Mouse (Mus musculus): ENCODE data around the gene Snx32.
A peak's percentile ranks its signal among the peaks of the same experiment; 100 is the strongest.

The Snx32 gene

DNA sequence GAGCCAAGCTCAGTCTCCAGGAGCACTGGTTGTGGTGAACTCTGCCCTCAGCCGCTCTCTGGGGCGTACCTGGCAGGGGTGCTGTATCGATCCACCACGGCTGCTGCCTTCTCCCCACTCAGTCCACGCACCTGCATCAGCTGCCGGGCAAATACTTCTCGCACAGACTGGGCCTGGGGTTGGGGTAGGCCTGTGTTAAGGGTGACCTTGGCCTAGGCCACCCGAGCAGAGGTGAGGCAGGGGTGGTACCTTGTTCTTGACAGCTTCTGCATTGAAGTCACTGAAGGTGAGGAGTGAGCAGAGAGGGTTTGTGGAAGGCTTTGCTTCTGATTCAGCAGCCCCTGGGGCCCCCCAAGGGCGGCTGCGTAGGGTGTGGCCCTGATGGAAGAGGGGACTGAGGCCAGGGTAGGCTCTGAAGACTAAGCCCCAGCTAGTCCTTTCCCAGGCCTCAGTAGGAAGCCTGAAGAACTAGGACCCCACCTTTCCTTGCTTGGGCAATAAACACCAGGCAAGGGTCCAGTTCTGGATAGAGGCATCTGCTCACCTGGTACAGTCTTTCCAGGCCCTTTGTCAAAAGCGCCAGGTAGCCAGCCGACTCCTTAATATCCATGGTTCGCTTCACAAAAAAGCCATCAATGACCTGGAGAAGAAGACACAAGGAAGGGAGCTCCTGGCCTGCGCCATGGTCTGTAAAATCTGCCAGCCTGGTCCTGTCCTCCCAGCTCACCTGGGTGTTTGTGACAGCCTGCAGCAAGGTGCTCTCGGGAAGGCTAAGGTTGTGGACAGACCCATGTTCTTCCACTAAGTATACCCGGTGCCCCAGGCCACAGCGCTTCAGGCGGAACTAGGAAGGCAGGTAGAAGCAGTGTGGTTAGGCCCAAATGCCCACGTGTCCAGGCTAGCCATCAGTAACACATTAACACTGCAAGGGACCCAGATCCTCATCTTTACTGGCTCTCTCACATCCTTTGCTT, 26.7 kb downstream of the Snx32 start:
- no peak for DNase-seq (ENCODE audit: low spot score)

DNA sequence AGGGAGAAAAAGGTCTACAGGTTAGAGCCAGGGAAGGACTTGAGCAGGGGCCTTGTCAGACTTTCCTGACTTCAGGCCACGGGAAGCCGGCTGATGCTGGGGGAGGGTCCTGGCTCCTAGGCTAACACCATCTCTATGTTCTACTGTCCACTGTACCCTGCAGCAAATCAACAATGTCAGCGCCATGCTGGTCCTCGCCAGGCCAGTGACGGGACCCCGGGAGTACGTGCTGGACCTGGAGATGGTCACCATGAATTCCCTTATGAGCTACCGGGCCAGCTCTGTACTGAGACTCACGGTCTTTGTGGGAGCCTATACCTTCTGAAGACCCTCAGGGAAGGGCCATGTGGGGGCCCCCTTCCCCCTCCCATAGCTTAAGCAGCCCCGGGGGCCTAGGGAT, 28.9 kb downstream of the Snx32 start:
- no peak for DNase-seq (ENCODE audit: low spot score)

DNA sequence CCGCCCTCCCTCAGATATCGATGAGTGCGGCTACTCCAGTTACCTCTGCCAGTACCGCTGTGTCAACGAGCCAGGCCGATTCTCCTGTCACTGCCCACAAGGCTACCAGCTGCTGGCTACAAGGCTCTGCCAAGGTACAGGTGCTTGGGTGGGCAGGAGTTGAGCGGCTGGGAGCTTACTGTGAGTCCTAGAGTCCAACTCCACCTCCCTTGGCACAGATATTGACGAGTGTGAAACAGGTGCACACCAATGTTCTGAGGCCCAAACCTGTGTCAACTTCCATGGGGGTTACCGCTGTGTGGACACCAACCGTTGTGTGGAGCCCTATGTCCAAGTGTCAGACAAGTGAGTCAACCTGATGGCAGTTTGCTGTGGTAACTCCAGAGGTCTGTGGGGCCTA, 30.3 kb downstream of the Snx32 start:
- DNase-seq (ENCODE audit: low spot score): no peak

DNA sequence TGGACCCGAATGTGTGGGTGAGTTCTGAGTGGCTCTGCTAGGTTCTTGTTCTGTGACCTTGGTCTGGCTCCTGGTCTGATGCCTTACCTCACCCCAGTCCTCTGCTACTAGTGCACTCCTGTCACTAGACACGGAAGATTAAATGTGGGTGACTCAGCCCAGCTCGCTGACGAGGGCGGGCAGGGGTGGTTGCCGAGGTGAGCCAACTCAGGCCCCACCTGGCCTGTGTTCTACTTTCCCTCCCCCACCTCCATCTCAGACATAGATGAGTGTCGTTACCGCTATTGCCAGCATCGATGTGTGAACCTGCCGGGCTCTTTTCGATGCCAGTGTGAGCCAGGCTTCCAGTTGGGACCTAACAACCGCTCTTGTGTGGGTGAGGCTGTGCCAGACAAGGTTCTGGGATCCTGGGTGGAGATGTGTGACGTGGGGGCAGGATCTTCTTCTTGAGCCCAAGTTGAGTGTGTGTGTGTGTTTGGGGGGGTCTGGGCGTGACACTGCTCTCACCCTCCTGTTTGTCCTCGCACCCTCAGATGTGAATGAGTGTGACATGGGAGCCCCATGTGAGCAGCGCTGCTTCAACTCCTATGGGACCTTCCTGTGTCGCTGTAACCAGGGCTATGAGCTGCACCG, 32.6 kb downstream of the Snx32 start:
- DNase-seq (ENCODE audit: low spot score): no peak

DNA sequence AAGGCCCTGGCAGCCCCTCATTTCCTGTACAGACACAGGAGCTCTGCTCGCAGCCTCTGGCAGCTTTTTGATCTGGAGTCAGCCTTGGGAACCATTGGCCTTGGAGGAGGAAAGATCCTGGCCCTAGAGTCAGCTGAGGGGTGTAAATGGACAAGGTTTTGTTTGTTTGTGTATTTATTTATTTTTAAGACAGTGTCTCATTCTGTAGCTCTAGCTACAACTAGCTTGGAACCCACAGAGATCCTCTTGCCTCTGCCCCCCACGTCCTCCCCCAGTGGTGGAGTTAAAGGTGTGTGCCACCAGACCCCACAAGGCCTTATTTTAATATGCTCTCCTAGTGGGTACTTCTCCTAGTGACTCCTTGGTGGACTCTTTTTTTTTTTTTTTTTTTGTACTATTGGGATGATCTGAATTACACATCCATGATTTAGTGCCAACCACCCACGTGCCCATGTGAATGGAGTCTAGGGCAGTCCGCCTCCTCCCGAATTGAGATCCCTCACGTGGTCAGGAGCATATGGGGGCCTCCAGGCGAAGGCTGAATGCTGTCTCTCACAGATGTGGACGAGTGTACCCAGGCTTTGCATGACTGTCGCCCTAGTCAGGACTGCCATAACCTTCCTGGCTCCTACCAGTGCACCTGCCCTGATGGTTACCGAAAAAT, 33.2 kb downstream of the Snx32 start:
- DNase-seq (ENCODE audit: low spot score): no peak

DNA sequence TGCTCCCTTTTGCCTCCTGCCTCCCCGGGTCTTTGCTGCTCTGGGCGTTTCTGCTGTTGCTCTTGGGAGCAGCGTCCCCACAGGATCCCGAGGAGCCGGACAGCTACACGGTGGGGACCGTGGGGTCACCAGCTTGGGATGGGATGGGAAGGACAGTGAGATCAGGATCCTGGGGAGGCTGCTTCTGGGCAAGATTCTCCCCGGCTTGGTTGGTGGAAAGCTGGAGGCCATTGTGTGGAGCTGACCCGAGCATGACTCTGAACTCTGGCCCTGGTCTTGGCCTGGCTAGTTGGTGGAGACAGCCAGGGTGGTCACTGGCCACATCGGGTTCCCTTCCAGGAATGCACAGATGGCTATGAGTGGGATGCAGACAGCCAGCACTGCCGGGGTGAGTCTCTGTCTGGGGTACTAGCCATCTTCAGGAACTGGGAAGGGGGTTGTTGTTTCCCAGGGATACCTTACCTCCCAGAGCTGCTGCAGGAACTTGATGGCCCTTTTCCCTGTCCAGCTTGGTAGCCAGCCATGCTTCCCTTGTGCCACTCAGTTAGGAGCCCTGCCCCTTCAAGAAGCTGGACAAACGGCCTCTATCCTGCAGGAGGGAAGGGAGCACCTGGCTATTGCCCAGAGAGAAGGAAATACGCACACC, 35.1 kb downstream of the Snx32 start:
- peak; percentile 34 for DNase-seq (ENCODE audit: low spot score)

DNA sequence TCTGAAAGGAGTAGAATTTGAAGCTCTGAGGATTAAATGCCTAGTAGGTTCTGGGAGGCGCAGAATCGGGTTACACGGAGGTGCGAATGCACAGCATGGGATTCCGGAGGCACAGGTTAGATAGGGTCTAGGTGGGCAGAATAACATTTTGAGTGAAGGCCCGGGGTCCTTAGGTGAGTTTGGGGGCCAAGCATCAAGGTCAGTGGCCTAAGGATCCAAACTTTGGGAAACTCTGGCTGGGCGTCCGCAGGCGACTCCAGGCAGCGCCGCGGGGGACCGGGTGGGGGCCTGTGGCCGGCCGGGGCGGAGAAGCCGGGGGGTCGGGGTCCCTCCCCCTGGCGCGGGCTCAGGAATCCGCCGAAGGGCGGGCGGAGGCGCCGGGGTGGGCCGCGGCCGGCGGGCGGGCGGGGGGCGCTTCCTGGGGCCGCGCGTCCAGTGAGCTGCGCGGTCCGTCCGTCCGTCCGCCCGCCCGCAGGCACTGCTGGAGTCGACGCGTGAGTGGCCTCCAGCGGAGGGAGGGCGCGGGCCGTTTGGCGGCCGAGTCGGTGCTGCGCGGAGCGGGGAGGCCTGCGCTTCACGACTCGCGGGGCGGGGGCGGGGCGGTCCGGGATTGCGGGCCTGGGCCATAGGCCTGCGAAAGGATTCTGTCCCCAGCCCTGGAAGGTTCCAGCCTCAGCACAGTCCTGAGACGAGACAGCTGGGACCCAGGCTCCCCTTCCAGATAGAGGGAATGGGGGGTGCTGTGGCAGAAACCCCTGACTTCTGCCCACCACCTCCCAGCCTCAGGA, 35.9 kb downstream of the Snx32 start:
- peak; percentile 62 for DNase-seq (ENCODE audit: low spot score)

DNA sequence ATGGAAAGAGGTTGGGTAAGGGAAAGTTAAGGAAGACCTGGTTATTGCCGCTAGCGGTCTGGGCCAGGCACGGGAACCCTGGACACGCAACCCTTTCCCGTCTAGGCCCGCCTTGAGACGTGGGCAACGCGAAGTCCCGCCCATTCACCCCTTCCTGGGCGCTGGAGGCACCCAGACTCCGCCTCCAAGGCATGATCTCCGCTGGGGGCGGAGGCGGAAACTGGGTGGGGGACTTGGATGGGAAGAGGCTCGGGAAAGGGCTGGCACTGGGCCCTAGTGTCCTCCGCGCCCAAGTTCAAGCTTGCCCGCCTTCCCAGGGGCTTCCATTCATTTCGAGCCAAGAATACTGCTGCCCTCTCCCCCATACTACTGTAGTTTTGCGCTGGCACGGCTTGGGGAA, 36.6 kb downstream of the Snx32 start, which contains the start of gene Efemp2:
TSS of gene Efemp2 (plus strand) at position 235 of the 400 bp plus-strand sequence.
- DNase-seq (ENCODE audit: low spot score): peak; percentile 81

DNA sequence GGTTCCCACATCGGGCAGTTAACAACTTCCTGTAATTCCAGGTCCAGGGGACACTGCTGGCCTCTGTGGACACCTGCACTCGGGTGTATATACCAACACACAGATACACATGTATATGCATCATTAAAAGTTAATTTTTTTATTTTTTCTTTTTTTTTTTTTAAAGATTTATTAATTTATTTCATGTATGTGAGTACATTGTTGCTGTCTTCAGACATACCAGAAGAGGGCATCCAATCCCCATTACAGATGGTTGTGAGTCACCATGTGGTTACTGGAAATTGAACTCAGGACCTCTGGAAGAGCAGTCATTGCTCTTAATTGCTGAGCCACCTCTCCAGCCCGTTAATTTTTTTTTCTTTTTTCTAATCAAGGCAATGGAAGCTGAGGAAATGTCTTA, 37.5 kb downstream of the Snx32 start:
- no peak for DNase-seq (ENCODE audit: low spot score)

DNA sequence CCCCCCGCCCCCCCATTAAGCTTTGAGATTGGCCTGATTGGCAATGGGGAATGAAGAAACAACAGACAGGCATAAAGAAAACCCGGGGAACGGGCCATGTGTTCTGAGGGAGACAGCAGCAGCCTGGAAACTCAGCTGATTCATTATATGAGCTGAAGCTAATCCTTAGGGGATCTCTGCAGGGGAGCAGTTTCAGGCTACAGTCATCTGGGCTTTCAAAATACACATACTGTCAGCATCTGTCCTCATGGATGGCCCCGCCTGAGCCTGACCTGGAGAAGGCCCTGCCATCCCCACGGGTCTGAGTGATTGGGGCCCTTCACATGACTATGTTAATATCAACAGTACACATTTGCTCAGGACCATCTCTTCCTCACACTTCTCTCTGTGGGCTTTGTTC, 38.5 kb downstream of the Snx32 start:
- DNase-seq (ENCODE audit: low spot score): no peak

DNA sequence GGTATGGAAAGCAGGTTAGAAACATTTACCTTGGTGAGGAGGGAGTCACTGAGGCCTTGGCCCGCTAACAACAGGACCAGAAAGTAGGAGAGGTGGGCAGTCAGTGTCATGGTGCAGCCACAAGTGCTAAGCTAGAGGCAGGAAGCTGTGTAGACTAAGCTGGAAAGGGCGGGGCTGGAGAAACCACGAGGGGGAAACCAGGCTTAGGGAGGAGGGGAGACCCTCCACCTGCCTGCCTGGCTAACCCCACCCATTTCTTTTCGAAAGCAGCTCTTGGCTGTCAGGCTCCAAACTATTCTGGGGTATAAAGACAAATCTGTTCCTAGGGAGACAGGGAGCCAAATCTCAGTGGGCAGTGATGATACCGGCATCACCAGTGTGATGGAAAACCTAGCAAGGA, 42.0 kb downstream of the Snx32 start, which contains the start of gene Ctsw:
TSS of gene Ctsw (minus strand) at position 134 of the 400 bp plus-strand sequence.
- DNase-seq (ENCODE audit: low spot score): no peak

DNA sequence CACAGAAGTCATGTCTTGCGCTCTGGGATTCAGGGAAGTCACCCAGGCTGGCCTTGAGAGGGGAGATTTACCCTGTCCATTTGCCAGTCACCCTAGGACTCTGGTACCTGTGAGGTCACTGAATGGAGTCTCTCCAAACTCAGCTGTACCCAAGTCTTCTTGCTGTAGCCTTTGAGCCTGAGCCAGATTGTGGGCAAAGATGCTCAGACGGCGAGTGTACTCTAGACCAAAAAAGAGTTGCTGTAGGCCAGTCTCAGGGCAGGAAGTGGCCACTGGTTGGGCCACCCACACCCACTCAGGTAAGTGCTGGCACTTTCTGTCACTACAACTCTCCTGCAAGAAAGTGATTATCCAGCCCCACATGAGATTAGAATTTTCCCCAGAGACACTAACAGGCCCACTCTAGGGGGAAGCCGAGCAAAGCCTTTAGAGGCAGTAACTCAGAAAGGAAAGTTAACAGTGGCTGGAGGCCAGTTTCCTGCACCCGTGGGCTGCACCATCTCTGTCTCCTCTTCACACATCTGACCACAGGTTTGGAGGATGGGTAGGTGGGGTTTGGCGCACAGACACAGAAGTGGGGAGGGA, 43.3 kb downstream of the Snx32 start:
- DNase-seq (ENCODE audit: low spot score): no peak

DNA sequence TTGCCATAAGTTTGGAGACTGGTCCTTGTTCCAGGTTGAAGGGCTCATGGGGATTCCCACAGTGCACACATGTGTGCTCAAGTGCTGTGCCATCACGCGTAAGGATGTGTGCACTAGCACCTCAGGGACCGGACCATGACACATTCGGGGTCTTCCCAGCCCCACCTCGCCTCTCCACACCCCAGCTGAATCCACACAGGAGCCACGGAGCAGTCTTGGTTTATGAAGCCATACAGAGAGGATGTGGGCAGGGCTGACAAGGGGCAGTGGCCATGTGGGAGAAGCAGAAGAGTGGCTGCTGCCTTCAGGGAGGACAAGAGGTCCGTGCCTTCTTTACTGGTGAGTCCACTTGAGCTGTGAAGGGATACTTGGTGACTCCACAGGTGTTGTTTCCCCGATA, 45.3 kb downstream of the Snx32 start:
- DNase-seq (ENCODE audit: low spot score): no peak

DNA sequence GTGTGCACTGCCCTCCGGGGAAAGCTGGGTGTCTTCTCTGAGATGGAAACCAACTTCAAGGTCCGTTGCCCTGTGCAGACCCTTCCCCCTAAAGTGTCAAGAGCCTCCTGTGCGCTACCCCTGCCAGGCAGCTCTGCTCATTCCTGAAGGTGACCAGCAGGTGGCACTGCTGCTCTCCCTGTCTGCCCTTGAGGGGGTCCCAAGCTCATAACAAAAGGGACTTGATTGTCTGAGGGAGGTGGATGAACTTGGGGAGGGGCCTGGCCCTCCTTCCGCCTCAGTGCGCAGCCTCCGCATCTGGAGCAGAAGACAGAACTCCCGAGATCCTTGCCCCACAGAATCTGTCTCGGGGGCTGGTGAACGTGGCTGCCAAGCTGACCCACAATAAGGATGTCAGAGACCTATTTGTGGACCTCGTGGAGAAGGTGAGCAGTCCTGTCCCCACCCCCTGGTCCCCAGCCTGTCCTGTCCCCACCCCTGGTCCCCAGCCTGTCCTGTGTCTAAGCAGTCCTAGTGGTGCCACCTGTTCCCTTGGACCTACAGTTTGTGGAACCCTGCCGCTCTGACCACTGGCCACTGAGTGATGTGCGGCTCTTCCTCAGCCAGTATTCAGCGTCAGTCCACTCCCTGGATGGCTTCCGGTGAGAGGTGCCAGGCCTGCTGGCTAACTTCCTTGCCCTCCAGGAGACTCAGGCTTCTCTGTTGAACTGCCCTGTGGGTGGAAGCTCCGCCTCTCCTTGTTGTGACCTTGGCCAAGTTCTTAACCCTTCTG, 46.4 kb downstream of the Snx32 start:
- peak; percentile 92 for DNase-seq (ENCODE audit: low spot score)

DNA sequence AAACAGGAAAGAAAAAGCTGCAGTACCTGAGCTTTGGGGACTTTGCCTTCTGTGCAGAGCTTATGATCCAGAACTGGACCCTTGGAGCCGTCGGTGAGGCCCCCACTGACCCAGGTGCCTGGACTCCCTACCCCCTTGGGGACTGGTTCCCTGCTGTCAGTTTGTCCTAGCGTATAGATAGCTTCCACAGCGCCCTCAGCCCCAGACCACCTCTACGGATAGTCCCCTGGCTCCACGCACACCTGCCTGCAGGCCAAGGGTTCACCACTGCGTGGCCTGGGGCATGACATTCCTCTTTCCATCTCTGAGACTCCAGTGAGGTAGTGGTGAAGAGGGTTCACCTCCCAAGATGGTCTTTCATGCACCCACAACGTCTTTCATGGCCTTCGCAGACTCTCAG, 47.1 kb downstream of the Snx32 start:
- no peak for DNase-seq (ENCODE audit: low spot score)

DNA sequence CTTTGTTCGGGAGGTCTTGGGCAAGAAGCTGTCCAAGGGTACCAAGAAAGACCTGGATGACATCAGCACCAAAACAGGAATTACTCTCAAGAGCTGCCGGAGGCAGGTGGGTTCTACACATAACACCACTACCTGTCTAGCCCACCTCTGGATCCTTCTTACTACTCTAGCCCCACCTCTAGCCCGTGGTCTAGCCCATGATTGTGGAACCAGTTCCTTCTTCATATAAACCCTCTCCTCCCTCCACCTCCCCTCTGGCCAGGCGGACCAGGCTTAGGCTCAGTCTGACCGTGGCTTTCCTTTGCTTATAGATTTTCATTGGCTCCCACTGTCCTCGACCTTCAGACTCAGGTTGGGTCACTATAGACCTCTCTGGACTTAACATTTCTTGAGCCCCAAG, 48.9 kb downstream of the Snx32 start:
- DNase-seq (ENCODE audit: low spot score): no peak

DNA sequence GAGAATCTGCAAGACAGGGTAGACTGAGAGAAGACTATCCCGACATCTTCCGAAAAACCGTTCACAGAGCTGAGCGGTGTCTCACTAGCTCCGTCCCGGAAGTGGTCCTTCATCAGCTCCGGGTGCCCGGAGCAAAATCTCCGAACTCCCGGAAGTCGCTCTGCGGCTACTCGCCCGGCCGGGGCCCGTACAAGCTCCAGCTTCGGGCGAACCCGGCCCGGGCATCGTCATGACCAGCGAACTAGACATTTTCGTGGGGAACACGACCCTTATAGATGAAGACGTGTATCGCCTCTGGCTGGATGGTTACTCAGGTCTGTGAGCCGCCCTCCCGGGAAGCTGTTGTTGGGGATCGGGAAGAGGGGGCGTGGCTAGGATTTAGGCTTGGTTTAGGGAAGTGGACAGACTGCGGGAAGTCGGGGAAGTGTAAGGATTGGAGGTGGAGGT, 49.9 kb downstream of the Snx32 start, which contains the start of gene Fibp:
TSS of gene Fibp (plus strand) at position 151 of the 447 bp plus-strand sequence.
- DNase-seq (ENCODE audit: low spot score): peak; percentile 93

DNA sequence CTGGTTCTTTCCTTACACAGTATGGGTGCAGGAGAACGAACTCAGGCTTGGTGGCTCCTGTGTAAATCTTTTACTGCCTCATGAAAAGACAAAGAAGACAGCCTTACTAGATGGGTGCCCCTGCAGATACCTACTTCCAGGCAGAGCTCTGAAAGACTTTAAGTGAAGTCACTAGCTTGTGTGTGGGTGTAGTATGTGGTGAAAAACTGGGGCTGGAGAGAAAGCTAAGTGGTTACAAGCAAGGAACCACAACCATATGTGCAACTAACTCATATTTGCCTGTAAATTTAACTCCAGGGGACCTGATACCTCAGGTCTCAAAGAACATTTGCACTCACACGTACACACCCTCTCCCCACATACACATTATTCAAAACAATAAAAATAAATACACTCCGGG, 50.4 kb downstream of the Snx32 start:
- no peak for DNase-seq (ENCODE audit: low spot score)

DNA sequence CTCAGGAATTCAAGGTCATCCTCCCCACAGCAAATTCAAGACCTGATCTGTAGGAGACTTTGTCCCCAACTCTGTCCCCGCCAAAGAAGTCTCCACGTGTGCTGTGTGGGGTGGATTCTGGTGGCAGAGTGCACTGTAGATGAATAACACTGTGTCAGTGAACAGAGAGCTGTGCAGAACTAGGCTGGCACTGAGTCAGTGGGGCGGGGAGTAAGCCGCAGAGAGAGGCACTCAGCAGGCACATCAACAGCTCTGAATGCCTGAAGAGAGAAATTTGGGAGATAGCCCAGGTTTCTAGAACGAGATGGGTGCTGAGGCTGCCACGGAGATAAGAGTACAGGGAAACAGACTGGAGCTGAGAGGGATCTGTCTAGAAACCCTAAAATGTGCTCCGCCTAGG, 51.3 kb downstream of the Snx32 start:
- no peak for DNase-seq (ENCODE audit: low spot score)

Measured in retina, embryonic 14.5 days (tissue).